Mouse (Mus musculus): ENCODE measurements around the gene Kif21a.

Gene Kif21a

GRCm38 (mm10) chr15:91018161-91018860 is 31.4 kb downstream of the Kif21a start:
- no peak for DNase-seq (ENCODE audit: low read depth in 2 of 2, low spot score in 2 of 2)

- DNase-seq (ENCODE audit: low read depth in 2 of 2, low spot score in 2 of 2): no peak
These were observed 32.2 kb downstream of the Kif21a start for GRCm38 (mm10) chr15:91017261-91018160.

- no peak for DNase-seq (ENCODE audit: low read depth in 2 of 2, low spot score in 2 of 2)
These were observed 33.4 kb downstream of the Kif21a start for GRCm38 (mm10) chr15:91016366-91016765.

- no peak for DNase-seq (ENCODE audit: low read depth in 2 of 2, low spot score in 2 of 2)
These were observed 36.8 kb downstream of the Kif21a start for GRCm38 (mm10) chr15:91012793-91013580.

- DNase-seq (ENCODE audit: low read depth in 2 of 2, low spot score in 2 of 2): no peak
These were observed 39.5 kb downstream of the Kif21a start for GRCm38 (mm10) chr15:91010218-91010617.

- no peak for DNase-seq (ENCODE audit: low read depth in 2 of 2, low spot score in 2 of 2)
These were observed 42.5 kb downstream of the Kif21a start for GRCm38 (mm10) chr15:91007123-91007830.

GRCm38 (mm10) chr15:91004726-91005125 is 45.0 kb downstream of the Kif21a start:
- DNase-seq (ENCODE audit: low read depth in 2 of 2, low spot score in 2 of 2): no peak

- DNase-seq (ENCODE audit: low read depth in 2 of 2, low spot score in 2 of 2): no peak
These were observed 48.6 kb downstream of the Kif21a start for GRCm38 (mm10) chr15:91001037-91001616.

GRCm38 (mm10) chr15:91000280-91001036 is 49.3 kb downstream of the Kif21a start:
- DNase-seq (ENCODE audit: low read depth in 2 of 2, low spot score in 2 of 2): no peak

GRCm38 (mm10) chr15:90992871-90993270 is 56.9 kb downstream of the Kif21a start:
- DNase-seq (ENCODE audit: low read depth in 2 of 2, low spot score in 2 of 2): no peak

GRCm38 (mm10) chr15:90992388-90992787 is 57.4 kb downstream of the Kif21a start:
- no peak for DNase-seq (ENCODE audit: low read depth in 2 of 2, low spot score in 2 of 2)

GRCm38 (mm10) chr15:90991843-90992242 is 57.9 kb downstream of the Kif21a start:
- no peak for DNase-seq (ENCODE audit: low read depth in 2 of 2, low spot score in 2 of 2)

- DNase-seq (ENCODE audit: low read depth in 2 of 2, low spot score in 2 of 2): no peak
These were observed 62.0 kb downstream of the Kif21a start for GRCm38 (mm10) chr15:90987714-90988250.

GRCm38 (mm10) chr15:90975914-90976313 is 73.8 kb downstream of the Kif21a start:
- no peak for DNase-seq (ENCODE audit: low read depth in 2 of 2, low spot score in 2 of 2)

GRCm38 (mm10) chr15:90971914-90972767 is 77.6 kb downstream of the Kif21a start:
- no peak for DNase-seq (ENCODE audit: low read depth in 2 of 2, low spot score in 2 of 2)

- no peak for DNase-seq (ENCODE audit: low read depth in 2 of 2, low spot score in 2 of 2)
These were observed 86.4 kb downstream of the Kif21a start for GRCm38 (mm10) chr15:90963320-90963719.

GRCm38 (mm10) chr15:90962548-90962947 is 87.2 kb downstream of the Kif21a start:
- DNase-seq (ENCODE audit: low read depth in 2 of 2, low spot score in 2 of 2): no peak

GRCm38 (mm10) chr15:90960831-90961554 is 88.8 kb downstream of the Kif21a start:
- DNase-seq (ENCODE audit: low read depth in 2 of 2, low spot score in 2 of 2): no peak

Data from CD8-positive naive resting alpha-beta T cell, adult 2 months (primary cell).